Mouse (Mus musculus) stomach, postnatal 0 days (tissue): ENCODE data around the gene Ptk7. TPM values are rescaled to one million over a fixed set of nuclear protein-coding genes. Genes with fewer than 3 reads are reported as not detected.
A peak's percentile ranks its signal among the peaks of the same experiment; 100 is the strongest.

Experiments used
- ATAC-seq: fragments of 200-750 bp; cut with Nextera tagmentation; 2 replicates; pipeline ENCODE4 v1.8.0; 2017; ENCODE audit not compliant: low FRiP score, low TSS enrichment
- DNase-seq: peaks from one replicate; pipeline ENCODE4 v3.0.0-alpha.2; 2016; ENCODE audit warnings: low spot score
- H3K27ac ChIP-seq: fragments of 300-500 bp; sonication (generic); replicated peaks from 2 replicates; pipeline ENCODE4 v1.5.1; 2014; ENCODE audit warnings: mild to moderate bottlenecking, control low read depth
- H3K27me3 ChIP-seq: fragments of 300-500 bp; sonication (generic); 2 replicates; pipeline ENCODE4 v1.6.1; 2014; ENCODE audit warnings: low read length; ENCODE audit not compliant: control insufficient read depth, insufficient read depth
- H3K36me3 ChIP-seq: fragments of 300-500 bp; sonication (generic); 2 replicates; pipeline ENCODE4 v1.6.1; 2014; ENCODE audit warnings: low read length, mixed read lengths; ENCODE audit not compliant: control insufficient read depth, insufficient read depth
- H3K4me1 ChIP-seq: fragments of 300-500 bp; sonication (generic); replicated peaks from 2 replicates; pipeline ENCODE4 v1.6.1; 2014; ENCODE audit warnings: antibody characterized with exemption; ENCODE audit not compliant: control insufficient read depth, insufficient read depth
- H3K4me2 ChIP-seq: fragments of 300-500 bp; sonication (generic); replicated peaks from 2 replicates; pipeline ENCODE4 v1.6.1; 2014; ENCODE audit warnings: low read depth, mild to moderate bottlenecking, control low read depth, moderate library complexity
- H3K4me3 ChIP-seq: fragments of 300-500 bp; sonication (generic); 2 replicates; pipeline ENCODE4 v1.5.1; 2014; ENCODE audit warnings: low read depth, low read length, control low read depth
- H3K9ac ChIP-seq: fragments of 300-500 bp; sonication (generic); 2 replicates; pipeline ENCODE4 v1.6.1; 2014; ENCODE audit warnings: mild to moderate bottlenecking, low read length, control low read depth, mixed read lengths
- H3K9me3 ChIP-seq: fragments of 300-500 bp; sonication (generic); 2 replicates; pipeline ENCODE4 v1.6.1; 2016; ENCODE audit warnings: low read length; ENCODE audit not compliant: control insufficient read depth
- CTCF ChIP-seq: IDR thresholded peaks from 2 replicates; pipeline ENCODE4 v1.5.1; 2016; ENCODE audit warnings: antibody characterized with exemption, low read depth, mild to moderate bottlenecking, moderate library complexity
- EP300 ChIP-seq: optimal IDR thresholded peaks from 2 replicates; pipeline ENCODE3; 2016; ENCODE audit warnings: antibody characterized with exemption
- WGBS: fragments of 180-500 bp; shearing (Covaris S2); extraction: QIAGEN DNeasy Blood & Tissue Kit; methylation state at CpG from one replicate; pipeline ENCODE4 v1.1.7; 2014; 5-methylcytosine and 5-hydroxymethylcytosine counted together
- polyA plus RNA-seq: library from polyadenylated mRNA; unstranded; fragments of >200 nt; fragmentation: Nextera tagmentation; extraction: Ambion mirVana; gene quantifications from 2 replicates; pipeline ENCODE4 v1.2.1, GENCODE M21; 2015

The Ptk7 gene
- polyA plus RNA-seq, 1 experiment from 2014 or later: 29.4 TPM

DNA sequence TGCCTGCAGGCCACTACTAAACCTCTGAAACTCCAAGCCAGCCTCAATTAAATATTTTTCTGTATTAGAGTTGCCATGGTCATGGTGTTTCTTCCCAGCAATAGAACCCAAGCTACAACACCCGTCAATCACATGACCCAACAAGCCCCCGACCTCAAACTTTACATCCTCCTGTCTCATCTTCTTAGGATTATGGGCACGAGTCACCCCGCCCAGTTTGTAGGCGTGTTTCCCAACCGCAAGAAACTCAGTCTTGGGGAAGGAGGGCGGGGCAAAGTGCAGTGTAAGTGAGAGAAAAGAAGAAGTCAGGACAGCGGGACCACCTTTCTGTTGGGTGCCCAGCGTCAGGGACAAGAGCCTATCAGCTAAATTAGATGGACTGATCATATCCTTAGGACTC, 41.1 kb downstream of the Ptk7 start:
- H3K4me3 ChIP-seq: no peak overlapping the region
- no peak for DNase-seq
- 0 out of 2 replicates have a peak, but pooled peaks cover 2% of the 10 kb centered on the region for H3K4me1 ChIP-seq
- no peak for ATAC-seq
- peaks cover 22% of the 10 kb centered on the region for H3K36me3 ChIP-seq
- WGBS: 60% methylated on average over 9 of the region's 9 CpGs
- no peaks in the 10 kb centered on the region for H3K27me3 ChIP-seq
- TF ChIP-seq EP300 (no peak), CTCF (no peak)
- no peak overlapping the region for H3K4me2 ChIP-seq
- H3K9me3 ChIP-seq: no peaks in the 10 kb centered on the region
- H3K9ac ChIP-seq: no peak overlapping the region
- no peak overlapping the region for H3K27ac ChIP-seq

- no peak for TF ChIP-seq CTCF
- Histone ChIP-seq H3K27me3 (no peaks in the 10 kb centered on the region), H3K9ac (no peak overlapping the region), H3K9me3 (no peaks in the 10 kb centered on the region), H3K27ac (no peak overlapping the region), H3K4me3 (no peak overlapping the region), H3K36me3 (peaks cover 30% of the 10 kb centered on the region), H3K4me2 (no peak overlapping the region), H3K4me1 (no peaks in the 10 kb centered on the region)
- WGBS: 78% methylated on average over 8 of the region's 8 CpGs
- DNase-seq: no peak
- no peak for ATAC-seq
These were observed 43.0 kb downstream of the Ptk7 start for GRCm38 (mm10) chr17:46586327-46586726.

- no peak overlapping the region; the same call in 1 of the 2 replicates for H3K9ac ChIP-seq
- WGBS: 71% methylated on average over 5 of the region's 5 CpGs
- ATAC-seq: no peak
- H3K4me3 ChIP-seq: no peak overlapping the region
- TF ChIP-seq CTCF: peak; percentile 59
- no peak for TF ChIP-seq EP300
- no peaks in the 10 kb centered on the region for H3K9me3 ChIP-seq
- no peaks in the 10 kb centered on the region for H3K4me1 ChIP-seq
- DNase-seq: no peak
- peaks cover 38% of the 10 kb centered on the region for H3K36me3 ChIP-seq
- no peaks in the 10 kb centered on the region for H3K27me3 ChIP-seq
- H3K4me2 ChIP-seq: no peak overlapping the region
- no peak overlapping the region for H3K27ac ChIP-seq
These were observed 50.7 kb downstream of the Ptk7 start for GRCm38 (mm10) chr17:46578650-46579049.

GRCm38 (mm10) chr17:46576070-46576469, 53.2 kb downstream of the Ptk7 start:
- Histone ChIP-seq H3K9ac (no peak overlapping the region), H3K9me3 (no peaks in the 10 kb centered on the region), H3K4me3 (no peak overlapping the region), H3K27ac (no peak overlapping the region), H3K4me1 (no peaks in the 10 kb centered on the region), H3K27me3 (no peaks in the 10 kb centered on the region), H3K36me3 (peaks cover 33% of the 10 kb centered on the region), H3K4me2 (no peak overlapping the region)
- ATAC-seq: no peak
- 78% methylated on average over 13 of the region's 13 CpGs for WGBS
- peak; percentile 48 for DNase-seq
- TF ChIP-seq EP300: no peak
- TF ChIP-seq CTCF: peak; percentile 71

- H3K9ac ChIP-seq: no peak overlapping the region
- no peak overlapping the region for H3K27ac ChIP-seq
- no peaks in the 10 kb centered on the region for H3K4me1 ChIP-seq
- peaks cover 33% of the 10 kb centered on the region for H3K36me3 ChIP-seq
- H3K4me3 ChIP-seq: no peak overlapping the region
- H3K27me3 ChIP-seq: no peaks in the 10 kb centered on the region
- no peaks in the 10 kb centered on the region for H3K9me3 ChIP-seq
- ATAC-seq: no peak
- TF ChIP-seq EP300 (no peak), CTCF (no peak)
- no peak overlapping the region for H3K4me2 ChIP-seq
- WGBS: 81% methylated on average over 7 of the region's 7 CpGs
- no peak for DNase-seq
These were observed 54.8 kb downstream of the Ptk7 start for GRCm38 (mm10) chr17:46574535-46574934.

- Histone ChIP-seq H3K4me3 (no peak overlapping the region), H3K9me3 (no peaks in the 10 kb centered on the region), H3K4me1 (no peaks in the 10 kb centered on the region), H3K27me3 (no peaks in the 10 kb centered on the region), H3K4me2 (no peak overlapping the region), H3K9ac (no peak overlapping the region), H3K36me3 (peaks cover 27% of the 10 kb centered on the region), H3K27ac (peak overlapping the region; percentile 69)
- 80% methylated on average over 11 of the region's 11 CpGs for WGBS
- DNase-seq (no peak), ATAC-seq (no peak)
- TF ChIP-seq EP300: no peak
- TF ChIP-seq CTCF: no peak
These were observed 58.3 kb downstream of the Ptk7 start for GRCm38 (mm10) chr17:46571005-46571404.
